Mouse (Mus musculus) right cerebral cortex, adult 18-20 months (tissue): ENCODE results near the gene Nck2.

Experiments
- DNase-seq: peaks from one replicate; pipeline ENCODE4 v3.0.0; 2022; ENCODE audit warnings: mixed read lengths

Gene Nck2

GRCm38 (mm10) chr1:43470421-43471179 lies 26.2 kb downstream of the Nck2 start:
- DNase-seq = no peak

- DNase-seq = no peak
Measured at GRCm38 (mm10) chr1:43471180-43472045, 27.0 kb downstream of the Nck2 start.

GRCm38 (mm10) chr1:43472046-43472649 lies 27.8 kb downstream of the Nck2 start:
- no peak for DNase-seq

- DNase-seq = peak; percentile 62
Measured at GRCm38 (mm10) chr1:43473734-43474534, 29.6 kb downstream of the Nck2 start.

- DNase-seq = no peak
Measured at GRCm38 (mm10) chr1:43474535-43475409, 30.4 kb downstream of the Nck2 start.

GRCm38 (mm10) chr1:43477954-43478353 lies 33.6 kb downstream of the Nck2 start:
- DNase-seq = no peak

- no peak for DNase-seq
Measured at GRCm38 (mm10) chr1:43485204-43485603, 40.8 kb downstream of the Nck2 start.

- DNase-seq = no peak
Measured at GRCm38 (mm10) chr1:43486500-43486899, 42.1 kb downstream of the Nck2 start.

GRCm38 (mm10) chr1:43486956-43487722 lies 42.8 kb downstream of the Nck2 start:
- DNase-seq = no peak

GRCm38 (mm10) chr1:43489311-43489710 lies 44.9 kb downstream of the Nck2 start:
- peak; percentile 57 for DNase-seq

GRCm38 (mm10) chr1:43491506-43492269 lies 47.3 kb downstream of the Nck2 start:
- no peak for DNase-seq

- DNase-seq = no peak
Measured at GRCm38 (mm10) chr1:43492803-43493437, 48.5 kb downstream of the Nck2 start.

GRCm38 (mm10) chr1:43496051-43496450 lies 51.7 kb downstream of the Nck2 start:
- no peak for DNase-seq

- no peak for DNase-seq
Measured at GRCm38 (mm10) chr1:43496993-43497392, 52.6 kb downstream of the Nck2 start.

GRCm38 (mm10) chr1:43497951-43498350 lies 53.6 kb downstream of the Nck2 start:
- no peak for DNase-seq

GRCm38 (mm10) chr1:43500121-43500520 lies 55.7 kb downstream of the Nck2 start:
- DNase-seq = no peak

GRCm38 (mm10) chr1:43501143-43501919 lies 57.0 kb downstream of the Nck2 start:
- peak; percentile 23 for DNase-seq

GRCm38 (mm10) chr1:43501920-43502791 lies 57.8 kb downstream of the Nck2 start:
- peak; percentile 68 for DNase-seq
